Mouse (Mus musculus) kidney, adult 2 months (tissue): ENCODE measurements around the gene Cst3.

Source experiments
- CTCF ChIP-seq: fragments of 200-500 bp; conservative IDR thresholded peaks from 2 replicates; pipeline ENCODE4 v1.5.1; 2011; ENCODE audit warnings: low read depth, mild to moderate bottlenecking, control low read depth, low read length, moderate library complexity, mixed read lengths; ENCODE audit not compliant: insufficient read depth, insufficient read length
- POLR2A ChIP-seq: fragments of 200-500 bp; IDR thresholded peaks from one replicate; pipeline ENCODE4 v1.6.1; 2011; ENCODE audit warnings: low read depth, low read length, control low read depth

GRCm38 (mm10) chr2:148879199-148879598 is 3.7 kb upstream of the Cst3 start:
- TF ChIP-seq POLR2A (no peak), CTCF (no peak)
